Mouse (Mus musculus) spleen, adult 2 months (tissue): ENCODE measurements around the gene Cacna1s. TPM values are rescaled to one million over a fixed set of nuclear protein-coding genes. Genes with fewer than 3 reads are reported as not detected.

Experiments used
- DNase-seq, 2 experiments: peaks; one replicate each; pipeline versions ENCODE4 v3.0.0 to v3.0.0-alpha.2; 2012 to 2021; ENCODE audit warnings: low spot score in 2 of 2, low read depth in 1 of 2
- H3K27ac ChIP-seq: fragments of 200-500 bp; 2 replicates; pipeline ENCODE4 v1.5.1; 2012; ENCODE audit warnings: low read length, inconsistent platforms; ENCODE audit not compliant: insufficient read depth
- H3K27me3 ChIP-seq: fragments of 200-500 bp; 2 replicates; pipeline ENCODE4 v1.6.1; 2012; ENCODE audit warnings: mild to moderate bottlenecking, moderate library complexity, low read length, inconsistent platforms; ENCODE audit not compliant: control insufficient read depth, insufficient read depth
- H3K36me3 ChIP-seq: fragments of 200-500 bp; 2 replicates; pipeline ENCODE4 v1.6.1; 2012; ENCODE audit warnings: mild to moderate bottlenecking, low read length, inconsistent platforms; ENCODE audit not compliant: control insufficient read depth, insufficient read depth
- H3K4me1 ChIP-seq: fragments of 200-500 bp; 2 replicates; pipeline ENCODE4 v1.6.1; 2011; ENCODE audit warnings: inconsistent platforms; ENCODE audit not compliant: control insufficient read depth, insufficient read depth, insufficient read length
- H3K4me3 ChIP-seq: fragments of 200-500 bp; 2 replicates; pipeline ENCODE4 v1.5.1; 2011; ENCODE audit warnings: mild to moderate bottlenecking, inconsistent platforms; ENCODE audit not compliant: insufficient read depth, insufficient read length; ENCODE audit errors: extremely low read depth
- CTCF ChIP-seq: fragments of 200-500 bp; IDR thresholded peaks from 2 replicates; pipeline ENCODE4 v1.5.1; 2011; ENCODE audit warnings: mild to moderate bottlenecking, inconsistent platforms; ENCODE audit not compliant: insufficient read depth, insufficient read length, insufficient replicate concordance; ENCODE audit errors: extremely low read depth
- POLR2A ChIP-seq: fragments of 200-500 bp; IDR thresholded peaks from 2 replicates; pipeline ENCODE4 v1.6.1; 2011; ENCODE audit warnings: low read depth, low read length, inconsistent platforms
- WGBS: fragments of 180-500 bp; shearing (Covaris S2); methylation state at CpG from one replicate; pipeline ENCODE4 v1.1.7; 2018; 5-methylcytosine and 5-hydroxymethylcytosine counted together
- polyA plus RNA-seq: library from polyadenylated mRNA; depleted of rRNA; stranded (reverse); fragments of >200 nt; gene quantifications from 2 replicates; pipeline ENCODE4 v1.2.3, GENCODE M21; 2012

Gene Cacna1s
- polyA plus RNA-seq, 1 experiment = 4.3 TPM

- Histone ChIP-seq H3K4me3 (no peak overlapping the region), H3K27me3 (no peaks in the 10 kb centered on the region), H3K36me3 (no peaks in the 10 kb centered on the region), H3K4me1 (peaks cover 2% of the 10 kb centered on the region; the same call in 1 of the 2 replicates), H3K27ac (peak overlapping the region; percentile 42; the same call in 1 of the 2 replicates)
- DNase-seq = no peak
- TF ChIP-seq CTCF = no peak
- TF ChIP-seq POLR2A = no peak
- WGBS = 79% methylated on average over 2 of the region's 2 CpGs
Observed at GRCm38 (mm10) chr1:136014796-136015502, 37.6 kb upstream of the Cacna1s start.

- Histone ChIP-seq H3K27me3 (no peaks in the 10 kb centered on the region), H3K4me3 (peak overlapping the region; percentile 91; the same call in 1 of the 2 replicates), H3K36me3 (no peaks in the 10 kb centered on the region), H3K4me1 (peaks cover 2% of the 10 kb centered on the region; the same call in 1 of the 2 replicates), H3K27ac (no peak overlapping the region)
- no peak for DNase-seq
- 75% methylated on average over 2 of the region's 2 CpGs for WGBS
- no peak for TF ChIP-seq POLR2A
- no peak for TF ChIP-seq CTCF
Observed at GRCm38 (mm10) chr1:136017307-136017706, 35.2 kb upstream of the Cacna1s start.

- TF ChIP-seq POLR2A (no peak), CTCF (no peak)
- DNase-seq = peak; percentile 54 to 84
- Histone ChIP-seq H3K36me3 (no peaks in the 10 kb centered on the region), H3K27me3 (no peaks in the 10 kb centered on the region), H3K4me3 (peak overlapping the region; percentile 91), H3K4me1 (peaks cover 2% of the 10 kb centered on the region; the same call in 1 of the 2 replicates), H3K27ac (peak overlapping the region; percentile 0; the same call in 1 of the 2 replicates)
- under 1% methylated on average over 21 of the region's 22 CpGs for WGBS
Observed at GRCm38 (mm10) chr1:136017907-136018313, 34.6 kb upstream of the Cacna1s start.

GRCm38 (mm10) chr1:136018390-136019189 is 34.0 kb upstream of the Cacna1s start:
- no peaks in the 10 kb centered on the region for H3K27me3 ChIP-seq
- peaks cover 2% of the 10 kb centered on the region; the same call in 1 of the 2 replicates for H3K4me1 ChIP-seq
- DNase-seq = peak in 1 of 2 experiments; percentile 43
- TF ChIP-seq CTCF (no peak), POLR2A (no peak)
- peak overlapping the region; percentile 91 for H3K4me3 ChIP-seq
- H3K36me3 ChIP-seq = no peaks in the 10 kb centered on the region; the same call in 1 of the 2 replicates
- H3K27ac ChIP-seq = peak overlapping the region; percentile 0; the same call in 1 of the 2 replicates
- 8% methylated on average over 24 of the region's 24 CpGs for WGBS

- TF ChIP-seq POLR2A = no peak
- no peak for TF ChIP-seq CTCF
- Histone ChIP-seq H3K4me1 (no peaks in the 10 kb centered on the region), H3K36me3 (peaks cover 29% of the 10 kb centered on the region), H3K27ac (no peak overlapping the region), H3K27me3 (no peaks in the 10 kb centered on the region), H3K4me3 (no peak overlapping the region)
- WGBS = 91% methylated on average over 7 of the region's 7 CpGs
- no peak for DNase-seq
Observed at GRCm38 (mm10) chr1:136030201-136030600, 22.3 kb upstream of the Cacna1s start.

- no peak overlapping the region for H3K4me3 ChIP-seq
- TF ChIP-seq POLR2A = no peak
- no peak for TF ChIP-seq CTCF
Observed at GRCm38 (mm10) chr1:136031697-136032096, 20.9 kb upstream of the Cacna1s start.

More at GRCm38 (mm10) chr1:136031697-136032096, 20.9 kb upstream of the Cacna1s start:
- Histone ChIP-seq H3K36me3 (peaks cover 27% of the 10 kb centered on the region), H3K27me3 (no peaks in the 10 kb centered on the region), H3K4me1 (no peaks in the 10 kb centered on the region), H3K27ac (no peak overlapping the region)
- DNase-seq = no peak
- WGBS = 96% methylated on average over 6 of the region's 8 CpGs
